Mouse (Mus musculus): ENCODE measurements around the gene Iqcf4. TPM values are rescaled to one million over a fixed set of nuclear protein-coding genes. Genes with fewer than 3 reads are reported as not detected.

The Iqcf4 gene
- total RNA-seq, 2 experiments from 2014 or later, result not detected

- no peak for DNase-seq
- intact Hi-C loops (cut with DNase I), result loop anchor here (5.0 kb wide), 1 partner anchor 837 kb away; no protein-coding TSS in a partner anchor
These were observed 51.4 kb downstream of the Iqcf4 start for GRCm38 (mm10) chr9:106519433-106519832.

Other genes starting within 250 kb of the Iqcf4 start
- gene Dusp7, start 202.4 kb downstream of the Iqcf4 start, total RNA-seq (2021), result 10 to 100 TPM; 56.6 to 56.8 TPM
- gene Rpl29, start 141.5 kb downstream of the Iqcf4 start, total RNA-seq (2021), result 100 to 1,000 TPM; 281 to 289 TPM
- 10 to 100 TPM; 24.9 to 27.0 TPM for gene Acy1, start 132.7 kb downstream of the Iqcf4 start, total RNA-seq (2021)
- 1 to 10 TPM; 7.2 to 8.3 TPM for gene Abhd14b, start 123.5 kb downstream of the Iqcf4 start, total RNA-seq (2021)
- 10 to 100 TPM; 20.9 to 25.1 TPM for gene Abhd14a, start 123.3 kb downstream of the Iqcf4 start, total RNA-seq (2021)
- gene Pcbp4, start 117.7 kb downstream of the Iqcf4 start, total RNA-seq (2021), result 10 to 100 TPM; 72.8 to 73.4 TPM
- gene Gpr62, start 105.1 kb downstream of the Iqcf4 start, total RNA-seq (2021), result not detected
- gene Rrp9, start 95.0 kb downstream of the Iqcf4 start, total RNA-seq (2021), result 10 to 100 TPM; 24.9 to 27.7 TPM
- 10 to 100 TPM; 27.2 to 33.7 TPM for gene Parp3, start 94.0 kb downstream of the Iqcf4 start, total RNA-seq (2021)
- gene Iqcf1, start 71.0 kb downstream of the Iqcf4 start, total RNA-seq (2021), result not detected
- not detected for gene Iqcf5, start 56.4 kb downstream of the Iqcf4 start, total RNA-seq (2021)
- not detected for gene Iqcf3, start 9.4 kb downstream of the Iqcf4 start, total RNA-seq (2021)
- gene Iqcf6, start 55.6 kb upstream of the Iqcf4 start, total RNA-seq (2021), result not detected
- gene Grm2, start 85.1 kb upstream of the Iqcf4 start, total RNA-seq (2021), result not detected
- gene Tex264, start 114.9 kb upstream of the Iqcf4 start, total RNA-seq (2021), result 10 to 100 TPM; 45.8 to 48.8 TPM
- 10 to 100 TPM in 1 of 2 experiments, 1 to 10 TPM in 1; 9.1 to 10.2 TPM for gene Rad54l2, start 218.2 kb upstream of the Iqcf4 start, total RNA-seq (2021)